Mouse (Mus musculus): ENCODE data around the gene Phkg2. TPM values are rescaled to one million over a fixed set of nuclear protein-coding genes. Genes with fewer than 3 reads are reported as not detected.

Gene Phkg2
- total RNA-seq (2021), result 10 to 100 TPM; 13.9 to 17.5 TPM
- polyA plus RNA-seq (2012; rRNA removed), result 30.1 and 40.1 TPM in 2 replicates
- long read RNA-seq, partial matches to known transcripts, result 0 of 2 reads
- long read RNA-seq, other reads (novel, unspliced or antisense), result 0 of 2 reads

DNA sequence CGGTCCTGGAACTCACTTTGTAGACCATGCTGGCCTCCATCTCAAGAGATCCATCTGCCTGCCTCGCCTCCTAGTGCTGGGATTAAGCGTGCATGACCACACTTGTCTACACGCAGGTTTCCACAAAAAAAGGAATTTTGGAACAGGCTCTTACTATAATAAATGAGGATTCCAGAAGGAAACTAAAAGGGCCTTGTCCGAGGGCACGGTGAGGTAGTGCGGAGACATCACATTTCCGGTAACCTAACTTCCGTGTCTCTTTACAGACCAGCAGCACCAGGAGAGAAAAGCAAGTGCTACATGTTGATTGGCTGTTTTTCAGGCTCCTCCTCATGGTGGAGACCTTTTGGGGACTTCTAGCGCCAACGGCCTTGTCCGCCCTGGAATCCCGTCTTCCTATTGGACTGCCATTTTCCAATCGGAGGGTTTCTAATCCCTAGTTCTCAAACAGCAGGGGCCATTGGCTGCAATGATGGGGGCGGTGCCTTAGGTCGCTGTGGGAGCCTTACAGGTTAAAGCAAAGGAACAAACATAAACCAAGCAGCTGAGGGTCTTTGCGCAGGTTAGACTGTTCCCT lies at the start of gene Phkg2:
TSS of gene Phkg2 (plus strand) at position 446 of the 577 bp plus-strand sequence.
- TF ChIP-seq EP300 (IDR thresholded peaks at IDR 0.05; ENCODE audit: insufficient read depth, low read depth, low read length) (0 out of 2 replicates have a peak, but pooled peaks have one; percentile 30), POLR2A (IDR thresholded peaks at IDR 0.05; ENCODE audit: insufficient read depth, low read depth, low read length) (peak; percentile 92), CTCF (IDR thresholded peaks at IDR 0.05) (peak; percentile 7; the same call in 1 of the 2 replicates)
- WGBS, result under 1% methylated on average over 17 of the region's 17 CpGs
- intact Hi-C loops (cut with DNase I), result loop anchor here (2.0 kb wide), 1 partner anchor 16 kb away; the partner anchor contains the start of genes Ccdc189 and Rnf40
- H3K4me1 ChIP-seq (ENCODE audit: control insufficient read depth, insufficient read depth, low read length), result peaks cover 6% of the 10 kb centered on the region
- H3K4me3 ChIP-seq, result peak within 1 kb of the TSS; percentile 59
- peak; percentile 84 to 94 for DNase-seq
- H3K9ac ChIP-seq (ENCODE audit: low read depth, low read length), result peak within 1 kb of the TSS; percentile 88
- H3K27ac ChIP-seq, result peak within 1 kb of the TSS; percentile 80
- H3K27me3 ChIP-seq (ENCODE audit: control insufficient read depth, insufficient read depth, low read length), result no peaks in the 10 kb centered on the region
- no peaks in the 10 kb centered on the region for H3K79me2 ChIP-seq (replicated peaks; ENCODE audit: control insufficient read depth, insufficient read depth, low read length)
- no peaks in the 10 kb centered on the region for H3K36me3 ChIP-seq (ENCODE audit: control insufficient read depth, insufficient read depth, low read length)

DNA sequence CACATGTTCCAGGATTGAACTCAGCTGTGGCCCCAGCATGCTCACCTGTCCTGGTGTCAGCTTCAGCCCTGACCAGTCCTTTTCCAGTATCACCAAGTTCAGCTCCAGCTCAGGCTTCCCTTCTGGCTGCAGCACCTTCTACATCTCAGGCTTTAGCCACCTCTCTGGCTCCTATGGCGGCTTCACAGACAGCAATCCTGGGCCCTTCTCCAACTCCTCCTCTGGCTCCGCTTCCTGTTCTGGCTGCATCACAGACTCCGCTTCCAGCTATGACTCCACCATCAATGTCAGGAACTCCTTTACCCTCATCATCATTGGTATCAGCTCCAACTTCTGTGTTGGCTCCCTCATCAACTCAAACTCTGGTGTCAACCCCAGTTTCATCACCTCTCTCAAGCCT lies 31.5 kb upstream of the Phkg2 start:
- Histone ChIP-seq H3K9ac (ENCODE audit: low read depth, low read length) (no peak overlapping the region), H3K4me3 (no peak overlapping the region), H3K27me3 (ENCODE audit: control insufficient read depth, insufficient read depth, low read length) (no peaks in the 10 kb centered on the region), H3K79me2 (replicated peaks; ENCODE audit: control insufficient read depth, insufficient read depth, low read length) (0 out of 2 replicates have a peak, but pooled peaks cover 2% of the 10 kb centered on the region), H3K36me3 (ENCODE audit: control insufficient read depth, insufficient read depth, low read length) (peaks cover 24% of the 10 kb centered on the region), H3K27ac (no peak overlapping the region), H3K4me1 (ENCODE audit: control insufficient read depth, insufficient read depth, low read length) (no peaks in the 10 kb centered on the region)
- 37% methylated on average over 3 of the region's 3 CpGs for WGBS
- TF ChIP-seq POLR2A (IDR thresholded peaks at IDR 0.05; ENCODE audit: insufficient read depth, low read depth, low read length) (no peak), CTCF (IDR thresholded peaks at IDR 0.05) (no peak), EP300 (IDR thresholded peaks at IDR 0.05; ENCODE audit: insufficient read depth, low read depth, low read length) (no peak)
- intact Hi-C loops (cut with DNase I), result no loop called here
- DNase-seq, result peak; percentile 45 to 46

DNA sequence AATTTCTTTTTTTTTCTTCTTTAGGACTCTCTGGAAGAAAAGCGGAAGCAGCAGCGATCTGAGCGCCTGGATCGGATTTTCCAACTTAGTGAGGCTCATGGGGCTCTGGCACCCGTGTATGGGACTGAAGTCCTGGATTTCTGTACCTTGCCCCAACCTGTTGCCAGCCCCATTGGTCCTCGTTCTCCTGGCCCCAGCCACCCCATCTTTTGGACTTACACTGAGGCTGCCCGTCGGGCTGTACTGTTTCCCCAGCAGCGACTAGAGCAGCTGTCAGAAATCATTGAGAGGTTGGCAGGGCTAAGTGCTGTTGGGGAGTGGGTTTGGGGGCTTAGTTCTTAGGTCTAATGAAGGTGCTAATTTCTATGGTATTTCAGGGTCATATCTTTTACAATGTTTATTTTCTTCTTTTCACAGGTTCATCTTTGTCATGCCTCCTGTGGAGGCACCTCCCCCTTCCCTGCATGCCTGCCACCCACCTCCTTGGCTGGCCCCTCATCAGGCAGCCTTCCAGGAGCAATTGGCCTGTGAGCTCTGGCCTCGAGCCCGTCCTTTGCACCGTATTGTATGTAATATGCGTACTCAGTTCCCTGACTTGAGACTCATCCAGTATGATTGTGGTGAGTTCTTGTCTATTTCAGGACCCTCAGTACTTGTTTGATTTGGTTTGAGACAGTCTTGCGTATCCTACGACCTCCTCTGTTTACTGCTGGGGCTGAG lies 23.9 kb upstream of the Phkg2 start:
- H3K27ac ChIP-seq, result peak overlapping the region; percentile 8; the same call in 1 of the 2 replicates
- no peaks in the 10 kb centered on the region; the same call in 1 of the 2 replicates for H3K4me1 ChIP-seq (ENCODE audit: control insufficient read depth, insufficient read depth, low read length)
- TF ChIP-seq CTCF (IDR thresholded peaks at IDR 0.05), result no peak
- TF ChIP-seq EP300 (IDR thresholded peaks at IDR 0.05; ENCODE audit: insufficient read depth, low read depth, low read length), result 0 out of 2 replicates have a peak, but pooled peaks have one; percentile 32
- H3K4me3 ChIP-seq, result no peak overlapping the region
- DNase-seq, result peak; percentile 67 to 70
- H3K9ac ChIP-seq (ENCODE audit: low read depth, low read length), result no peak overlapping the region
- intact Hi-C loops (cut with DNase I), result no loop called here
- no peaks in the 10 kb centered on the region for H3K79me2 ChIP-seq (replicated peaks; ENCODE audit: control insufficient read depth, insufficient read depth, low read length)
- no peaks in the 10 kb centered on the region for H3K27me3 ChIP-seq (ENCODE audit: control insufficient read depth, insufficient read depth, low read length)
- peaks cover 32% of the 10 kb centered on the region for H3K36me3 ChIP-seq (ENCODE audit: control insufficient read depth, insufficient read depth, low read length)
- 65% methylated on average over 15 of the region's 15 CpGs for WGBS

DNA sequence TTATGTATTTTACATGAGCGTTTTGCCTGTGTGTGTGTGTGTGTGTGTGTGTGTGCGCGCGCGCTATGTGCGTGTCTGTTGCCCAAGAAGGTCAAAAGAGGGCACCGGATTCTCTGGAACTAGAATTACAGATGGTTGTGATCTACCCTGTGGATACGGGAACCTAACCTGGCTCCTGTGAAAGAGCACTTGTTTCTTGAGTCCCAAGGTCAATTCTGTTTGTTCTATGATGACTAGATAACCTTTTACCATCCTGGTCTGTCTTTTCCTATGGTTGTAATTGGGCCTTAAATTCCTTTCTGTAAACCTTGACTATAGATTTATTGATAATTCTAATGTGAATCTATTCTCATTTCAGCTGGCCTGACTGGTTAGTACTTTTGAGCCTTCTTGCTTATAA lies 21.6 kb upstream of the Phkg2 start:
- Histone ChIP-seq H3K4me1 (ENCODE audit: control insufficient read depth, insufficient read depth, low read length) (no peaks in the 10 kb centered on the region; the same call in 1 of the 2 replicates), H3K27ac (no peak overlapping the region), H3K27me3 (ENCODE audit: control insufficient read depth, insufficient read depth, low read length) (no peaks in the 10 kb centered on the region), H3K36me3 (ENCODE audit: control insufficient read depth, insufficient read depth, low read length) (peaks cover 19% of the 10 kb centered on the region), H3K4me3 (no peak overlapping the region), H3K79me2 (replicated peaks; ENCODE audit: control insufficient read depth, insufficient read depth, low read length) (no peaks in the 10 kb centered on the region), H3K9ac (ENCODE audit: low read depth, low read length) (no peak overlapping the region)
- TF ChIP-seq CTCF (IDR thresholded peaks at IDR 0.05) (no peak), EP300 (IDR thresholded peaks at IDR 0.05; ENCODE audit: insufficient read depth, low read depth, low read length) (no peak), POLR2A (IDR thresholded peaks at IDR 0.05; ENCODE audit: insufficient read depth, low read depth, low read length) (no peak)
- DNase-seq, result no peak
- 89% methylated on average over 8 of the region's 8 CpGs for WGBS
- intact Hi-C loops (cut with DNase I), result no loop called here

DNA sequence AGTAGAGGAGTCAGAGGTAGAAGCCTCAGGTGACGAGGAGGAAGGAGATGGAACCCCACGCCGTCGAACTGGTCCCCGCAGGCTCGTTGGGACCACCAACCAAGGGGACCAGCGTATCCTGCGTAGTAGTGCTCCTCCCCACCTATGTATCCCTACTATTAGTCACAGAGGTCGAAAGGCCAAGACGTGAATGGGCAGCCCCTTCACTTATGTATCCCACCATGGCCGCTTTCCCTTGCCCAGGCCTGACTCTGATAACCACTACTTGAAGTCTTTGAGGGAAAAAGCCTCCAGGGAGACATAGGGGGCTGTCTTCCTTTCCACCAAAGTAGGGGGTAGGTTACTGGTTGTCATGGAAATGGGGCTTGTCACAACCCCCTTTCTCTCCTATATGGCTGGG lies 12.6 kb upstream of the Phkg2 start:
- Histone ChIP-seq H3K4me3 (no peak overlapping the region), H3K79me2 (replicated peaks; ENCODE audit: control insufficient read depth, insufficient read depth, low read length) (no peaks in the 10 kb centered on the region), H3K27me3 (ENCODE audit: control insufficient read depth, insufficient read depth, low read length) (no peaks in the 10 kb centered on the region), H3K27ac (no peak overlapping the region), H3K36me3 (ENCODE audit: control insufficient read depth, insufficient read depth, low read length) (peaks cover 2% of the 10 kb centered on the region; the same call in 1 of the 2 replicates), H3K4me1 (ENCODE audit: control insufficient read depth, insufficient read depth, low read length) (peaks cover 2% of the 10 kb centered on the region), H3K9ac (ENCODE audit: low read depth, low read length) (no peak overlapping the region)
- no peak for DNase-seq
- intact Hi-C loops (cut with DNase I), result no loop called here
- 96% methylated on average over 11 of the region's 11 CpGs for WGBS
- TF ChIP-seq EP300 (IDR thresholded peaks at IDR 0.05; ENCODE audit: insufficient read depth, low read depth, low read length) (no peak), CTCF (IDR thresholded peaks at IDR 0.05) (no peak), POLR2A (IDR thresholded peaks at IDR 0.05; ENCODE audit: insufficient read depth, low read depth, low read length) (no peak)
